Mouse (Mus musculus): ENCODE measurements around the gene Kif26b. TPM values are rescaled to one million over a fixed set of nuclear protein-coding genes. Genes with fewer than 3 reads are reported as not detected.

The Kif26b gene
- polyA plus RNA-seq, 1 experiment, result 15.6 TPM

DNA sequence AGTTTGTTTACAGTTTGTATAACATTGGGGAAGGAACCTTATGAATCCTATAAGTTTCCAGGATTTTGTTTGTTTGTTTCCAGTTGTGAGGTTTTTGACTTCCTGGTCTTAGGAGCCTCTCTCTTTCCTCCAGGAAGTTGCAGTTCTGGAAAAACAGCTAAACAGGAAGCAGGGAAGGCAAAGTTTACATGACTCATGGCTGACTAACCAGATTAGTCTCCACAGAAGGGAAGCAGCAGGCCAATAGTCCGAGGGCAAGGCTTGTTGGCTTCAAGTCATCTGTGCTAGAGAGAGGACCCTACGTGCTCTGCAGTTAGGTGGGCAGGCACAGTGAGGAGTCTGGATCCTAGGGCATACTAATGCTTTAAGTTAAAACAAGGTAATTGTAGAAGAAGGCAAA is 36.4 kb upstream of the Kif26b start:
- Histone ChIP-seq H3K4me1 (ENCODE audit: control insufficient read depth, insufficient read depth, low read length) (no peaks in the 10 kb centered on the region; the same call in 1 of the 2 replicates), H3K27me3 (ENCODE audit: control insufficient read depth, insufficient read depth, low read length) (no peaks in the 10 kb centered on the region), H3K4me3 (replicated peaks; ENCODE audit: insufficient read depth, low read depth, low read length) (no peak overlapping the region), H3K27ac (ENCODE audit: insufficient read depth, low read length) (no peak overlapping the region)
- 36% methylated on average over 2 of the region's 2 CpGs for WGBS
- DNase-seq, result no peak
- TF ChIP-seq CTCF (IDR thresholded peaks at IDR 0.05; ENCODE audit: borderline replicate concordance, insufficient read depth, low read depth, low read length), result no peak
- TF ChIP-seq POLR2A (IDR thresholded peaks at IDR 0.05; ENCODE audit: borderline replicate concordance, insufficient read depth, low read length), result no peak

DNA sequence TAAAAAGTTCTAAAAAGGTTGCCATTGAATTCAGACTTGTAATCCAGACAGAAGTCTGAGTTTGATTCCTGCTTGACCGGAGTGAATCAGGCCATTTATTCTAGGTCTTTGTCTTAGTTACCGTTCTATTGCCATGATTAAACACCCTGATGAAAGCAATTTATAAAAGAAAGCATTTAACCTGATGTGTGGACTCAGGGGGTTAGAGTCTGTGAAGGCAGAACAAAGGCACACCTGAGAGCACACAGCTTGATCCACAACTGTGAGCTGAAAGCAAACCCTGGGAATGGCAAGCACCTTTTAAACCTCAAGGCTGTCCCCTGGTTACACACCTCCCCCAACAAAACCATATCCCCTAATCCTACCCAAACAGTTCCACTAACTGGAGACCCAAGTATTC is 32.7 kb upstream of the Kif26b start:
- H3K27ac ChIP-seq (ENCODE audit: insufficient read depth, low read length), result no peak overlapping the region
- H3K4me3 ChIP-seq (replicated peaks; ENCODE audit: insufficient read depth, low read depth, low read length), result no peak overlapping the region
- TF ChIP-seq CTCF (IDR thresholded peaks at IDR 0.05; ENCODE audit: borderline replicate concordance, insufficient read depth, low read depth, low read length) (no peak), POLR2A (IDR thresholded peaks at IDR 0.05; ENCODE audit: borderline replicate concordance, insufficient read depth, low read length) (no peak)
- no peaks in the 10 kb centered on the region for H3K4me1 ChIP-seq (ENCODE audit: control insufficient read depth, insufficient read depth, low read length)
- no peaks in the 10 kb centered on the region for H3K27me3 ChIP-seq (ENCODE audit: control insufficient read depth, insufficient read depth, low read length)
- 87% methylated on average over 2 of the region's 2 CpGs for WGBS
- DNase-seq, result no peak

DNA sequence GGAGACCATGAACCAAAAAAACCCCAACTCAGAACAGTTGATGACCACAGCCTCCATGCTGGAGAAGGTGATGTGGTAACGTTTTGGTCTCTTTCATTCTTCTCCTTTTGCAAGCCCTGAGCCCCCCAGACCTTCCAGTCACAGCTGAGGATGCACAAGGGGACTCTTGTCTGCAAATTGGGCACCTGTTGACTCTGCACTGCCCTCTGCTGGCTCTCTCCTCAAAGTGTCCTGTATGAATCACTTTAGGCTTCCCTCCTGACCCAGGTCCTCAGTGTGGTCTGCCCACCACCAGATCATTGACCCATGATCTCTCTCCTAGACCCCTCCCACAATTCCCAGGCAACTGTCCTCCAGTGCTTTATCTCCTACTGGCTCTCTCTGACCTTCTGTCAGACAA is 32.1 kb upstream of the Kif26b start:
- TF ChIP-seq CTCF (IDR thresholded peaks at IDR 0.05; ENCODE audit: borderline replicate concordance, insufficient read depth, low read depth, low read length) (peak; percentile 55), POLR2A (IDR thresholded peaks at IDR 0.05; ENCODE audit: borderline replicate concordance, insufficient read depth, low read length) (no peak)

DNA sequence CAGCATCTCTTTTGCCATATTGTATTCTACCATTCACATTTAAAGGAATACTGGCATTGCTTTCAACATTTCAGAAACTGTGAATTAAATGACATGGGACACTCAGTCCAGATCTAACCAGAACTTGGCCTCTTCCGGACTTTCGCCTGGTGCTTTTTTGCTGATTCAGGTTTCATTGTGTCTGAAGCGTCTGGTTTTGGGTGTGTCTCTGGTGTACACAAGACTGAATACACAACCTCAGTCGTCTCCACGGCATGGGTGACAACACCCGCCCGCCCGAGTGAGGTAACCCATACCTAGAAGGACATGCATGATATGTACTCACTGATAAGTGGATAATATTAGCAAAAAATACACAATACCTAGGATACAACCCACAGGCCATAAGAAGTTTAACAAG is 22.0 kb upstream of the Kif26b start:
- Histone ChIP-seq H3K4me1 (ENCODE audit: control insufficient read depth, insufficient read depth, low read length) (no peaks in the 10 kb centered on the region), H3K4me3 (replicated peaks; ENCODE audit: insufficient read depth, low read depth, low read length) (no peak overlapping the region), H3K27ac (ENCODE audit: insufficient read depth, low read length) (no peak overlapping the region), H3K27me3 (ENCODE audit: control insufficient read depth, insufficient read depth, low read length) (no peaks in the 10 kb centered on the region)
- DNase-seq, result no peak
- TF ChIP-seq POLR2A (IDR thresholded peaks at IDR 0.05; ENCODE audit: borderline replicate concordance, insufficient read depth, low read length) (no peak), CTCF (IDR thresholded peaks at IDR 0.05; ENCODE audit: borderline replicate concordance, insufficient read depth, low read depth, low read length) (no peak)
- 96% methylated on average over 8 of the region's 8 CpGs for WGBS

More for the DNA sequence above, 32.1 kb upstream of the Kif26b start:
- H3K27ac ChIP-seq (ENCODE audit: insufficient read depth, low read length), result no peak overlapping the region
- no peak overlapping the region for H3K4me3 ChIP-seq (replicated peaks; ENCODE audit: insufficient read depth, low read depth, low read length)
- DNase-seq, result peak in 1 of 2 experiments; percentile 18
- H3K27me3 ChIP-seq (ENCODE audit: control insufficient read depth, insufficient read depth, low read length), result no peaks in the 10 kb centered on the region
- H3K4me1 ChIP-seq (ENCODE audit: control insufficient read depth, insufficient read depth, low read length), result no peaks in the 10 kb centered on the region
- 56% methylated on average over 1 of the region's 1 CpGs for WGBS

DNA sequence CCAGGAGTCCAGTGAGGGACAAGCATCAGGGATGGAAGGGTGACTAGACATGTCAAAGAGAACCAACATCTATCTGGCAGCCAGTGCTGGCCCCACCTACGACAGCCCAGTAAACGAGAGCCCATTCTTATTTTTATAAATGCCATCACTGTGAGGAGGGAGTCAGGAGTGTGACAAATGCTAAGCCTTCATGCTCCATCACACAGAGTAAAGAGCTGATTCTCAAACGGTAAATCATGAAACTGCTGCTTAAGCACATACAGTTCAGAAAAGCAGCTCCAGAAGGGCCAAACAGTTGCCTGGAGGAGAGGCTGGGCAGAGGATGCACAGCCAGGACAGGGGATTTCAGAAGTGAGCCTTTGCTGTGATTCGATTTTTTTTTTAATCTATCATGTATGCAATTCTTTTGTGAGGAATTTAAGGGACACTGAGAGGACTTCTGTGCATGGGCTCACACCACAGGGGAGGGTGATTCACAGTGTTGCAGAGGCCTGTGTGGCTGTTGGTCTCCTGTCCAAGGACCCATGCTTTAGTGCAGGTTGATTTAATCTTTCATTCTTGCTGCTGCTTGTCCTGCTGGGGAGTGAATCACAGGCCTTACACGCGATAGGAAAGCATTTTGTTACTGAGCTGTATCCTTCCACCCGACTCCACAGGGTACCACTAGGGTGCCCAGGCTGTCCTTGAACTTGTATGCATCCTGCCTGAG is 16.4 kb upstream of the Kif26b start:
- 53% methylated on average over 7 of the region's 7 CpGs for WGBS
- H3K27ac ChIP-seq (ENCODE audit: insufficient read depth, low read length), result no peak overlapping the region
- DNase-seq, result no peak
- no peaks in the 10 kb centered on the region for H3K27me3 ChIP-seq (ENCODE audit: control insufficient read depth, insufficient read depth, low read length)
- no peak for TF ChIP-seq POLR2A (IDR thresholded peaks at IDR 0.05; ENCODE audit: borderline replicate concordance, insufficient read depth, low read length)
- TF ChIP-seq CTCF (IDR thresholded peaks at IDR 0.05; ENCODE audit: borderline replicate concordance, insufficient read depth, low read depth, low read length), result no peak
- no peaks in the 10 kb centered on the region for H3K4me1 ChIP-seq (ENCODE audit: control insufficient read depth, insufficient read depth, low read length)
- H3K4me3 ChIP-seq (replicated peaks; ENCODE audit: insufficient read depth, low read depth, low read length), result no peak overlapping the region

DNA sequence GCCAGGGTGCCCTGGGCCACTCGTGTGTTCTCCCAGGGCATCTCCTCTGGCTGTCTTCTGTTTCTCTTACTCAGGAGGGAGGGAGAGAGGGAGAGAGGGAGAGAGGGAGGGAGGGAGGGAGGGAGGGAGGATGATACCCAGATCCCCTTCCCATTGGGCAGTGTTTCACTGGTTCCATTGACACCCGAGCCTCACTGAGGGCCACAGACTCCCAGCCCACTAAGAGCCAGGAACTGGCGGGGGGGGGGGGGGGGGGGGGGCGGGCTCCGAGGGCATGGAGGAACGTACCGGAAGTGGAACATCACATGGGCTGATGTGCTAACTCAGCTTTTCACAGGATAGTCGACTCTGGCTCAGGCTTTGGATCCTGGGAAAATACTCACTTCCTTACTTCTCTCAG is 15.0 kb upstream of the Kif26b start:
- Histone ChIP-seq H3K27me3 (ENCODE audit: control insufficient read depth, insufficient read depth, low read length) (no peaks in the 10 kb centered on the region), H3K4me1 (ENCODE audit: control insufficient read depth, insufficient read depth, low read length) (no peaks in the 10 kb centered on the region), H3K27ac (ENCODE audit: insufficient read depth, low read length) (no peak overlapping the region), H3K4me3 (replicated peaks; ENCODE audit: insufficient read depth, low read depth, low read length) (no peak overlapping the region)
- no peak for TF ChIP-seq CTCF (IDR thresholded peaks at IDR 0.05; ENCODE audit: borderline replicate concordance, insufficient read depth, low read depth, low read length)
- no peak for TF ChIP-seq POLR2A (IDR thresholded peaks at IDR 0.05; ENCODE audit: borderline replicate concordance, insufficient read depth, low read length)
- no peak for DNase-seq
- WGBS, result 20% methylated on average over 7 of the region's 8 CpGs

DNA sequence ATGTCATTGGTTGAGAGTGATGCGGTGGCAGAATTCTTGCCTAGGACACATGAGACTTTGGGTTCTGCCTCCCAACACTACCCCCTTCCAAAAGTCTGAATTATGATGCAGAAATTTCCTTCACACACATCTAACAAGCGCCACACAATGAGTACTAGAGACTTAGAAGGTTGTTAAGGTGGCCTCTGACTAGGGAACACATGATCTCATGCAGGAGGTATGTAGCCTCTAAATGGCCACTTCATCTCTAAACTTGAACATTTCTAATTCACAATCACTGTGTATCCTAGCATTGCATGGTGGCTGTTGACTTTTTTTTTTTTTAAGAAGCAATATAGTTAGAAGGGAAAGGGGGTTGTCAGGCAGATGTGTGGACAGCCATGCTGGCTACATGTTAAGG is 13.1 kb upstream of the Kif26b start:
- no peak overlapping the region for H3K27ac ChIP-seq (ENCODE audit: insufficient read depth, low read length)
- WGBS, result 92% methylated on average over 2 of the region's 2 CpGs
- TF ChIP-seq CTCF (IDR thresholded peaks at IDR 0.05; ENCODE audit: borderline replicate concordance, insufficient read depth, low read depth, low read length) (no peak), POLR2A (IDR thresholded peaks at IDR 0.05; ENCODE audit: borderline replicate concordance, insufficient read depth, low read length) (no peak)
- no peak overlapping the region for H3K4me3 ChIP-seq (replicated peaks; ENCODE audit: insufficient read depth, low read depth, low read length)
- no peaks in the 10 kb centered on the region for H3K27me3 ChIP-seq (ENCODE audit: control insufficient read depth, insufficient read depth, low read length)
- no peak for DNase-seq
- no peaks in the 10 kb centered on the region for H3K4me1 ChIP-seq (ENCODE audit: control insufficient read depth, insufficient read depth, low read length)

DNA sequence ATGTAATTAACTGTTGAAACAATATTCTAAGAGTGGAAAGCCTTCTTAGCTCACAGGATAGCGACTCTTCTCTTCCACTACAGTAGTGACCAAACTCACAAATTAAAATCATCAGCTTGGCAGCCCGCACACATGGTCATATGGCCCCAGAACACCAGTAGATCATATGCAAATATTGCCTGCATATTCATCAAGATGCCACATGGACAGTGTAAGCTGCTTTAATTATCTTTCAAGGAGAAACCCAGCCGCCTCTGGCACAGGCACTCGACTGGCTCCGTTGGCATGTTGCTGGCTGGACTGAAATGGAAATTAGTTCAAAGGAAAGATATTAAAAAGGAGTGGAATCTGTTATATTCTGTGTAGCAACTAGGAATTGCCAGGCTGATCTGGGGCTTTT is 6.5 kb upstream of the Kif26b start:
- Histone ChIP-seq H3K4me3 (replicated peaks; ENCODE audit: insufficient read depth, low read depth, low read length) (no peak overlapping the region), H3K4me1 (ENCODE audit: control insufficient read depth, insufficient read depth, low read length) (no peaks in the 10 kb centered on the region), H3K27ac (ENCODE audit: insufficient read depth, low read length) (no peak overlapping the region), H3K27me3 (ENCODE audit: control insufficient read depth, insufficient read depth, low read length) (no peaks in the 10 kb centered on the region)
- 28% methylated on average over 5 of the region's 5 CpGs for WGBS
- TF ChIP-seq POLR2A (IDR thresholded peaks at IDR 0.05; ENCODE audit: borderline replicate concordance, insufficient read depth, low read length), result no peak
- no peak for DNase-seq

Data from cerebellum, adult 2 months (tissue).